Mouse (Mus musculus) common myeloid progenitor, adult 5-6 weeks (primary cell): Measurements from ENCODE around the gene Olfr1396. TPM values are rescaled to one million over a fixed set of nuclear protein-coding genes. Genes with fewer than 3 reads are reported as not detected.

Source experiments
- ATAC-seq: replicated peaks from 2 replicates; pipeline ENCODE4 v1.8.0; 2016; ENCODE audit warnings: low read depth, mild to moderate bottlenecking, moderate TSS enrichment, inconsistent platforms; ENCODE audit not compliant: poor library complexity, severe bottlenecking
- total RNA-seq: library from RNA; stranded (forward); fragments of 200-1000, 187-1606 nt; gene quantifications from 2 replicates; pipeline ENCODE4 v1.2.3, GENCODE M21; 2017

Gene Olfr1396
- total RNA-seq, 1 experiment from 2014 or later, result not detected

DNA sequence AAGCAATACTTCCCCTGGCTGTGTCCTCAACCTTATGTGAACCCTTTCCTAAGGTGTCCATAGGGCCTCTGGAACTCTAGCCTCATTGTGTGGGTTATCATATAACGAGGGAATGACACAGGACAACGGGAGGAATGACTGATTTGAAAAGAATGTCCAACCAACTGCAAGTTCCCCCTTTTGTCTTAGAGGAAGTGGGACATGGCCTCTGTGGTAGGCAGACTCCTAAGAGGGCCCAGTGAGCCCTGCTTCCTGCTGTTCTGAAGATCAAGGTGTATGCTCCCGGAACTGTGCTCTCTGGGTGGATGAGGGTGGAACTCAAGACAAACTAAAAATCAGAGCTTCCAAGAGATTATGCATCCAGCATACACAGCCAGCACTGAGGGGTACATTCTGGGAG lies 54.6 kb downstream of the Olfr1396 start:
- peak; percentile 65 for ATAC-seq

Other genes starting within 250 kb of the Olfr1396 start
- 49.1 and 58.2 TPM in 2 replicates for gene Irgm1, start 243.2 kb downstream of the Olfr1396 start, total RNA-seq
- gene Gm5431, start 212.7 kb downstream of the Olfr1396 start, total RNA-seq, result 0.59 and 1.5 TPM in 2 replicates
- gene Psme2b, start 168.7 kb downstream of the Olfr1396 start, total RNA-seq, result 60.6 and 73.1 TPM in 2 replicates
- 3.0 and 4.1 TPM in 2 replicates for gene Olfr56, start 136.0 kb downstream of the Olfr1396 start, total RNA-seq
- 6.5 and 15.8 TPM in 2 replicates for gene 9930111J21Rik1, start 135.5 kb downstream of the Olfr1396 start, total RNA-seq
- gene Gm12185, start 122.6 kb downstream of the Olfr1396 start, total RNA-seq, result 1.2 and 6.7 TPM in 2 replicates
- 11.0 and 21.7 TPM in 2 replicates for gene Tgtp1, start 120.7 kb downstream of the Olfr1396 start, total RNA-seq
- gene 9930111J21Rik2, start 63.6 kb downstream of the Olfr1396 start, total RNA-seq, result 22.4 and 24.8 TPM in 2 replicates
- 190 and 320 TPM in 2 replicates for gene Tgtp2, start 50.7 kb downstream of the Olfr1396 start, total RNA-seq
- gene Ifi47, start 38.3 kb downstream of the Olfr1396 start, total RNA-seq, result 58.3 and 68.1 TPM in 2 replicates
- not detected in 2 replicates for gene Olfr1395, start 27.4 kb upstream of the Olfr1396 start, total RNA-seq
- gene Olfr1394, start 39.5 kb upstream of the Olfr1396 start, total RNA-seq, result not detected in 2 replicates
- 11.1 and 13.6 TPM in 2 replicates for gene Btnl9, start 72.3 kb upstream of the Olfr1396 start, total RNA-seq
- 149 and 168 TPM in 2 replicates for gene Zfp62, start 88.4 kb upstream of the Olfr1396 start, total RNA-seq
- 54.5 and 81.2 TPM in 2 replicates for gene Mgat1, start 129.3 kb upstream of the Olfr1396 start, total RNA-seq
- not detected in 2 replicates for gene Olfr1393, start 163.4 kb upstream of the Olfr1396 start, total RNA-seq
- not detected in 2 replicates for gene Olfr1392, start 170.4 kb upstream of the Olfr1396 start, total RNA-seq
- not detected in 2 replicates for gene Olfr10, start 189.9 kb upstream of the Olfr1396 start, total RNA-seq
- not detected in 2 replicates for gene Olfr1391, start 207.9 kb upstream of the Olfr1396 start, total RNA-seq
- not detected in 2 replicates for gene Olfr1390, start 220.3 kb upstream of the Olfr1396 start, total RNA-seq